Mouse (Mus musculus) frontal cortex, postnatal 10 days (tissue): ENCODE measurements around the gene Prdm11.
A peak's percentile ranks its signal among the peaks of the same experiment; 100 is the strongest.

Experiments
- DNase-seq, 2 experiments: peaks; one replicate each; pipeline ENCODE4 v3.0.0; 2022; ENCODE audit warnings: low spot score in 2 of 2, mixed read lengths in 1 of 2

The Prdm11 gene

GRCm38 (mm10) chr2:93045818-93046508 is at the start of gene Prdm11:
TSS of gene Prdm11 (minus strand) at chr2:93046167.
- peak in 1 of 2 experiments; percentile 47 for DNase-seq

- no peak for DNase-seq
These were observed 46.4 kb upstream of the Prdm11 start for GRCm38 (mm10) chr2:93092347-93092746.

DNA sequence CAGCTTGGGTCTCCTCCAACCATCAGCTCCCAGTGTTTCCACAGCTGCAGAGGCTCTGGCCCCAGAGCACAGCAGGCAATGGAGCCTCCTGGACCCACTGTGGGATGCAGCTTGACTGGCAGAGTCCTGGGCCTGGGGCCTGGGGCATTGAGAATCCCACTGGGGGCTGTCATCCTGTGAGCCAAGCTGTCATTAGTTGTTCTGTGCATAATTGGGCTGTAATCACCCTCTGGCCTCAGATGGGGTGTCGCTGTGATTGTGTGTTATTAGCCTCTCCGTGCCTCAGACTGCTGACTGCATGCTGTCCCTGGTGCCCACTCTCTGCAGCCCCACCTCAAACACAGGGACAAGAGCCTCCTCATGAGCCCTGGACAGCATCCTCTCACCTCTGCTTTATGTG is 45.7 kb upstream of the Prdm11 start:
- peak in 1 of 2 experiments; percentile 46 for DNase-seq

DNA sequence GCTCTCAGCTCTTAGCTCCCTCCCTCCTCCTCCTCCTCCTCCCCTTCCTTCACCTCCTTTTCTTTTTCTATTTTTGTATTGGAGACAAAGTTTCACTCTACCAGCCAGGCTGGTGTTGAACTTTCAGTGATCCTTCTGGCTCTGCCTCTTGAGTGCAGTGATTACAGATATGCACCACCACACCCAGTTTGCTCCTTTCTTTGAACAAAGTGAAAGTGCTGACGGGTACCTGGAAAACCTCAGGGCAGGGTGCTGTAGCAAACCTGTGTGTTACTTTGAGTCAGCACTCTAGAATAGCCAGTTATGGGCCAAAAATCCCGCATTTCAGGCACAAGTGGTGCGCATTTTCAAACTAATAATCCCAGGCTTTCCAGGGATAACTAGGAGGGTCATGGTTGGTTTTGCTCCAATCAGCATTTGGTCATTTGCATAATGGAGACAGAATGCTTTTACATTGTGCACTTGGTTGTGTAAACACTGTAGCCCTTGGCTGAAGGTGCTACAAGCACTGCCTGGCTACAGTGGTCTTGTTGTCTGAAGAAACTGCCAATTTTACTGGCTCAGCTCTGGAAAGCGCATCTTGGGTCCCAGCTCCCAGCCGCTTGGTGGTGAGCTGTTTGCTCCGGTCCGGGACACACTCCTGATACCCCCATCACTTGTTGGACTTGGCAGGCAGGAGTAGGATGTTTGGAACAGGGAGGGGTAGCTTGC is 43.6 kb upstream of the Prdm11 start:
- no peak for DNase-seq

GRCm38 (mm10) chr2:93088006-93088405 is 42.0 kb upstream of the Prdm11 start:
- DNase-seq: no peak

DNA sequence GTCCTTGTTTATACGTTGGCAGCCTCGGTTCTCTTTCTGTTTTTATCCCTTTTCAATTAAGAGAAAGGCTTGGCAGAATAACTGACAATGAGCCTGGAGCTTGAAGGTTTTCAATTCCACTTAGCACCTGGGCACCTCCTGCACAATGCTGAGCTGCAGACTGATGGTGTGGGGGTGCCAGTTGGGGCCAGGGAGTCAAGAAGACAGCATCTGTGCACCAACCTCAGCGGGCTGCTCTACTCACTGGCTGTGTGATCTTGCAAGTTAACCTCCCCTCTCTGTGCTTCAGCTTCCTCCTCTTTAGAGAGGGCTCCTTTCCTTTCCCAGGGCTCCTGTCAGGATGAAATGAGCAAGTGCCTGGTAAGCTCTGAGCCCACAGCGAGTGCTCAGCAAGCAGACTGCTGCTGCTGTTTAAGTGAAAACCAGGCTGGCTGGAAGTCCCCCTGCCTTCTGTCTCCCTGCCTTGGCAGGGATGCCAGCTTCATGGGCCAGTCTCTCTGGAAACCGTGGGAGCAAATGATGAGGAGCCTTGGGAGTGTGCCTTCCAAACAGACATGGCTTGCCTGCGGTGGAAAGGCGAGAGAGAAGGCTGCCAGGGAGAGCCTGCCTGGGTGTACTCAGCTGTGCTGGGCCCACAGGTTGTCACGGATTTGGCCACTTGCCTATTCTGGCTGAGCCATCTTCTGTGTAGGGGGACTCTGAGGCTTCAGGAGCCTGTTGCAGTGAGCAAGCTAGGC is 39.5 kb upstream of the Prdm11 start:
- peak; percentile 51 to 78 for DNase-seq

DNA sequence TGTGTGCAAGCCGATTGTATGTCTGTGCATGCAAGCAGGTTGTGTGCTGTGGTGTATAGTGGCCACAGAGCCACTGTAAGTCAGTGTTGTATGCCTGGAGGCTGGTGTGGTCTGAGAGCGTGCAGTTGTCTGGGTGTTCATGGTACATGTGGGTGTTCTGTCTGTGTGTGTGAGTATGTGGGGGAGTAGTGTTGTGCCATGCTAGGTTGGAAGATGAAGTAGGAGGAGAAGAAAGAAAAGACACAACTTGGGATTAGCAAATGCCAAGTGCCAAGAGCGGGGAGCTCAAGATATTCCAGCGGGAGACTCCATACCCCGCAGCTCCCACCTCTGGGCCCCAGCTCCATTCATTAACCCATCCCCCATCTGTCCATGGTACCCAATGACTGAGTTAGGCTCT is 38.5 kb upstream of the Prdm11 start:
- DNase-seq: no peak

GRCm38 (mm10) chr2:93083317-93083716 is 37.4 kb upstream of the Prdm11 start:
- DNase-seq: no peak

GRCm38 (mm10) chr2:93082846-93083245 is 36.9 kb upstream of the Prdm11 start:
- DNase-seq: no peak

GRCm38 (mm10) chr2:93080871-93081608 is 35.1 kb upstream of the Prdm11 start:
- DNase-seq: no peak

- no peak for DNase-seq
These were observed 33.4 kb upstream of the Prdm11 start for GRCm38 (mm10) chr2:93079394-93079793.

- no peak for DNase-seq
These were observed 30.6 kb upstream of the Prdm11 start for GRCm38 (mm10) chr2:93076578-93076955.

- peak in 1 of 2 experiments; percentile 43 for DNase-seq
These were observed 30.0 kb upstream of the Prdm11 start for GRCm38 (mm10) chr2:93075738-93076577.

- DNase-seq: peak in 1 of 2 experiments; percentile 50
These were observed 25.7 kb upstream of the Prdm11 start for GRCm38 (mm10) chr2:93071656-93072055.

DNA sequence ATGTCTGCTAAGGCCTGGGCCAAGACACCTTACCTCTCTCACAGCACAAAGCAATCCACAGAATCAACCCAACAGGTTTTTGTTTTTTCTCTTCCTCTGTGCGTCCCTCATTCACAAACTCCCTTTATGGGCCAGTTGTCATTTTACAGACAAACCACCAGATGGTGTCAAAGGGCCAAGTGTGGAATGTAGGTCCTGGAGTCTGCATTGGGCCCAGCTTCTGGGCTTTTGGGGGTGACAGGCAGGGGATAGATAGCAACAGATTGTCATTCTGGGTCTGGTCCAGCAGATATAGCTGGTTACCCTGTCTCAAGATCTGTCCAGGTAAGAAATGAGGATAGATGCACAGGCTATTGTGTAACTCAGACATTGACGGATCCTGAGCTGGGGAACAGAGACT is 23.0 kb upstream of the Prdm11 start:
- DNase-seq: no peak

GRCm38 (mm10) chr2:93063347-93063746 is 17.4 kb upstream of the Prdm11 start:
- DNase-seq: peak in 1 of 2 experiments; percentile 57

DNA sequence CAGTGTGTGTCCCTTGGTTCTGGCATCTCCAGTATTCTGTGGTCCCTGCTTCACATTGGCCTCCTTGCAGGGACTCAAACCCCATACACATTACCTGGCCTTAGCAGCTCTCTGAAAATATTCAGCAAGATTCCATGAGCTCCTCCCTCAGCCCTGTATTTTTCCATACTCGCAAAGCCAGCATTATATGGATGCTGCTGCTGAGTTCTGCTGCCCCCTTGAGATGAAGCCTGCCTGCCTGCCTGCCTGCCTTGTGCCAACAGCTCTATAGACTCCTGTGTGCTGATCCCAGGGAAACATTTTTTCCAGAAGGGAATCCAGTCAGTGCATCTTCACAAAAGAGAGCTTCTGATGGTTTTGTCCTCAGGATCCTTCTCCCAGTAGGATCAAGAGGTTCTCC is 5.9 kb upstream of the Prdm11 start:
- DNase-seq: no peak

DNA sequence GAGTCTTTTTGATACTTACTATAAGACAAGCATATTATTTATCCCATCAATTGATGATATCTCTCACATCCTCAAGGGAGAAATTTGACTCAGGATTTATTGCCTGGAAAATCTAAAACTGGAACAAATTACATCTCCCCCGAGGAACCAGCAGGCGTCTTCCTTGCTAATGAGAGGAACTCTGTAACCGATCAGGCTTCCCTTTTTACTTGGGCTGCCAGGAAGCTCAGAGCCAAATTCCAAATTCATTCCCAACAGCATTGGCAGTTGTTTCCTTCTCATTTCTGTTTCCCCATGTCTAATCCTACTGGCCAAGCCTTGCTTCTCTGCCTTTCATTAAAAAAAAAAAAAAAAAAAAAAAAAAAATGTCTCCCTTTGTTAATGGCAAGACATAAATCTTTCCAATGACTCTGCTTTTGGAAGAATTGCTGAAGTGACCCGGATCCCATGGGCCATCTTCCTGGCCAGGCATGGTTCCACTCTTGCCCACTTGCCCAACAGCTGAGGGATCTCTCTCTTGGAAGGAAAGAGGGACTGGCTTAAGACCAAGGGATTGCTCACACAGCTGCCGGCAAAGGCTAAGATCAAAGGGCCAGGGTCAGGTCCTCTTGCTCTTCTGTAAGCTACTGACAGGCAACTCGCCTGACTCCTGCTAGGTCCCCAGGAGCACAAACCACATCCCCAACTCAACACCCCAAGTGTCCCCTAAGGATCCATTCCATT is 2.8 kb upstream of the Prdm11 start:
- DNase-seq: no peak

DNA sequence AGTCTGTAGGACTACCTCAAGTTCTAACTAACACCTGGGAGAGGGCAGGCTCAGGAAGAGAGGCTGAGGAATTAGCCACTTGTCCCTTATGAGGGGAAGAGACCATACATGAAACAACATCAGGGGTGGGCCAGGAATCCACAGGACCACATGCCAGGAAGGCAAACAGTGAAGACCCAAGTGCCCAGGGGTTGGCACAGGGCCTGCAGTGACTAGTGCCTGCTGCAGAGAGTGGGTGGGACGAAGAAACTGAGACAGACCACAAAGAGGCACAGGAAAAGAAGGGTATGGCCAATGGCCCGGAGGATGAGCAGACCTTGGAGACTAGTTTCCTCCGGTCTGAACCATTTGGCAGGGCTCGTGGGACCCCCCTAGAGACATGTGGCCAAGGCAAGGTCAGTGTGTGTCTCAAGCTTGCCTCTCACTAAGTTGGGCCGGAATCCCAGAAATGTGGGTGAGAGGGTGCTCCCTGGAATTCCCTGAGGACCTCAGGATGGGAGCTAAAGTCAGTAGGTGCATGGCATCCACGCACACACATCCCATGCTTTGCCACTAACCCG is 1.6 kb upstream of the Prdm11 start:
- no peak for DNase-seq

DNA sequence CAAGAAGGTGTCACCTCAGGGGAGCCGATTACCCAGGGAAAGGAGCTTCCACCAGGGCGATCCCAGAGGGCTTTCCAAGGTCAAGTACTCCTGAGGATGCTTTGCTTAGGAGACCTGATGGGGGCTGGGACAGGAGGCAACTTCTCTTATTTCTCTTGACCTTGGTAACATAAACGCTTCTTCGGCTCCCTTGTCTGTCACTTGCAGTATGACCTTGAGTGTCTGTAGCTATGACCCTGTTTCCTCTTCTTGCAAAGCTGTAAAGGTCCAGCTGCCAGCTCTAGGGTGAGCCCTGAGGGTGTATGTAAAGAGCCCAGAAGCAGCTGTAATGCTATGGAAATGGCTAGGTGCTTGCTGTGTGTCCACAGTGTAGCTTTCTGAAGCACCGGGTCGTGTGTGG is 1.1 kb upstream of the Prdm11 start:
- DNase-seq: no peak
